Mouse (Mus musculus): ENCODE measurements around the gene Ticam1. TPM values are rescaled to one million over a fixed set of nuclear protein-coding genes. Genes with fewer than 3 reads are reported as not detected.
A peak's percentile ranks its signal among the peaks of the same experiment; 100 is the strongest.

Ticam1 gene
- polyA plus RNA-seq, 1 experiment from 2014 or later, result 7.3 TPM

GRCm38 (mm10) chr17:56257181-56257894, 19.2 kb downstream of the Ticam1 start:
- Histone ChIP-seq H3K4me2 (replicated peaks; ENCODE audit: low read depth, low read length) (peak overlapping the region; percentile 79), H3K4me3 (ENCODE audit: low read length) (peak overlapping the region; percentile 74), H3K27me3 (ENCODE audit: insufficient read depth, low read length) (no peaks in the 10 kb centered on the region), H3K36me3 (ENCODE audit: insufficient read depth, low read length) (peaks cover 35% of the 10 kb centered on the region), H3K9me3 (ENCODE audit: low read length) (no peaks in the 10 kb centered on the region), H3K9ac (replicated peaks; ENCODE audit: low read length) (peak overlapping the region; percentile 67), H3K4me1 (ENCODE audit: insufficient read depth, low read length) (peaks cover 30% of the 10 kb centered on the region), H3K27ac (ENCODE audit: low read length) (peak overlapping the region; percentile 72)
- ATAC-seq (ENCODE audit: low FRiP score, low TSS enrichment), result no peak
- 7% methylated on average over 48 of the region's 58 CpGs for WGBS

GRCm38 (mm10) chr17:56256239-56256881, 20.2 kb downstream of the Ticam1 start, which contains the start of gene Fem1a:
Gene Fem1a, plus strand, starts transcription at chr17:56256810.
- under 1% methylated on average over 28 of the region's 28 CpGs for whole genome bisulfite sequencing
- no peaks in the 10 kb centered on the region for H3K9me3 ChIP-seq (ENCODE audit: low read length)
- ATAC-seq (ENCODE audit: low FRiP score, low TSS enrichment), result peak; percentile 92
- H3K27me3 ChIP-seq (ENCODE audit: insufficient read depth, low read length), result no peaks in the 10 kb centered on the region
- peak within 1 kb of the TSS; percentile 73 for H3K9ac ChIP-seq (replicated peaks; ENCODE audit: low read length)
- peak within 1 kb of the TSS; percentile 74 for H3K4me3 ChIP-seq (ENCODE audit: low read length)
- H3K4me2 ChIP-seq (replicated peaks; ENCODE audit: low read depth, low read length), result peak within 1 kb of the TSS; percentile 90
- peaks cover 31% of the 10 kb centered on the region for H3K4me1 ChIP-seq (ENCODE audit: insufficient read depth, low read length)
- H3K36me3 ChIP-seq (ENCODE audit: insufficient read depth, low read length), result peaks cover 28% of the 10 kb centered on the region
- peak within 1 kb of the TSS; percentile 97 for H3K27ac ChIP-seq (ENCODE audit: low read length)

GRCm38 (mm10) chr17:56255863-56256238, 20.7 kb downstream of the Ticam1 start:
- H3K4me1 ChIP-seq (ENCODE audit: insufficient read depth, low read length), result peaks cover 34% of the 10 kb centered on the region
- peak overlapping the region; percentile 73 for H3K9ac ChIP-seq (replicated peaks; ENCODE audit: low read length)
- no peaks in the 10 kb centered on the region for H3K9me3 ChIP-seq (ENCODE audit: low read length)
- H3K27me3 ChIP-seq (ENCODE audit: insufficient read depth, low read length), result no peaks in the 10 kb centered on the region
- H3K27ac ChIP-seq (ENCODE audit: low read length), result peak overlapping the region; percentile 97
- peak overlapping the region; percentile 74 for H3K4me3 ChIP-seq (ENCODE audit: low read length)
- peak; percentile 96 for ATAC-seq (ENCODE audit: low FRiP score, low TSS enrichment)
- H3K36me3 ChIP-seq (ENCODE audit: insufficient read depth, low read length), result peaks cover 28% of the 10 kb centered on the region
- peak overlapping the region; percentile 90 for H3K4me2 ChIP-seq (replicated peaks; ENCODE audit: low read depth, low read length)
- under 1% methylated on average over 32 of the region's 32 CpGs for WGBS

GRCm38 (mm10) chr17:56255429-56255828, 21.2 kb downstream of the Ticam1 start:
- Histone ChIP-seq H3K27me3 (ENCODE audit: insufficient read depth, low read length) (no peaks in the 10 kb centered on the region), H3K9me3 (ENCODE audit: low read length) (no peaks in the 10 kb centered on the region), H3K4me1 (ENCODE audit: insufficient read depth, low read length) (peaks cover 34% of the 10 kb centered on the region), H3K4me2 (replicated peaks; ENCODE audit: low read depth, low read length) (peak overlapping the region; percentile 90), H3K4me3 (ENCODE audit: low read length) (peak overlapping the region; percentile 74), H3K36me3 (ENCODE audit: insufficient read depth, low read length) (peaks cover 25% of the 10 kb centered on the region), H3K27ac (ENCODE audit: low read length) (peak overlapping the region; percentile 68), H3K9ac (replicated peaks; ENCODE audit: low read length) (peak overlapping the region; percentile 44; the same call in 1 of the 2 replicates)
- 16% methylated on average over 9 of the region's 9 CpGs for WGBS
- peak; percentile 13; the same call in 1 of the 2 replicates for ATAC-seq (ENCODE audit: low FRiP score, low TSS enrichment)

GRCm38 (mm10) chr17:56254695-56255094, 21.9 kb downstream of the Ticam1 start:
- no peak for ATAC-seq (ENCODE audit: low FRiP score, low TSS enrichment)

GRCm38 (mm10) chr17:56251136-56251829, 25.3 kb downstream of the Ticam1 start:
- ATAC-seq (ENCODE audit: low FRiP score, low TSS enrichment), result no peak
- Histone ChIP-seq H3K27ac (ENCODE audit: low read length) (no peak overlapping the region), H3K4me1 (ENCODE audit: insufficient read depth, low read length) (peaks cover 8% of the 10 kb centered on the region), H3K36me3 (ENCODE audit: insufficient read depth, low read length) (no peaks in the 10 kb centered on the region), H3K4me3 (ENCODE audit: low read length) (no peak overlapping the region), H3K9me3 (ENCODE audit: low read length) (no peaks in the 10 kb centered on the region), H3K4me2 (replicated peaks; ENCODE audit: low read depth, low read length) (no peak overlapping the region), H3K9ac (replicated peaks; ENCODE audit: low read length) (no peak overlapping the region), H3K27me3 (ENCODE audit: insufficient read depth, low read length) (no peaks in the 10 kb centered on the region)
- WGBS, result 27% methylated on average over 6 of the region's 6 CpGs

More at GRCm38 (mm10) chr17:56254695-56255094, 21.9 kb downstream of the Ticam1 start:
- no peaks in the 10 kb centered on the region for H3K9me3 ChIP-seq (ENCODE audit: low read length)
- H3K27ac ChIP-seq (ENCODE audit: low read length), result no peak overlapping the region
- H3K4me1 ChIP-seq (ENCODE audit: insufficient read depth, low read length), result peaks cover 32% of the 10 kb centered on the region
- H3K36me3 ChIP-seq (ENCODE audit: insufficient read depth, low read length), result peaks cover 17% of the 10 kb centered on the region
- WGBS, result 77% methylated on average over 4 of the region's 4 CpGs
- no peak overlapping the region for H3K4me3 ChIP-seq (ENCODE audit: low read length)
- no peaks in the 10 kb centered on the region for H3K27me3 ChIP-seq (ENCODE audit: insufficient read depth, low read length)
- no peak overlapping the region for H3K4me2 ChIP-seq (replicated peaks; ENCODE audit: low read depth, low read length)
- no peak overlapping the region for H3K9ac ChIP-seq (replicated peaks; ENCODE audit: low read length)

- Histone ChIP-seq H3K36me3 (ENCODE audit: insufficient read depth, low read length) (no peaks in the 10 kb centered on the region), H3K9me3 (ENCODE audit: low read length) (no peaks in the 10 kb centered on the region), H3K9ac (replicated peaks; ENCODE audit: low read length) (no peak overlapping the region), H3K27me3 (ENCODE audit: insufficient read depth, low read length) (peaks cover 8% of the 10 kb centered on the region), H3K4me1 (ENCODE audit: insufficient read depth, low read length) (no peaks in the 10 kb centered on the region), H3K4me2 (replicated peaks; ENCODE audit: low read depth, low read length) (no peak overlapping the region), H3K27ac (ENCODE audit: low read length) (no peak overlapping the region), H3K4me3 (ENCODE audit: low read length) (no peak overlapping the region)
- 64% methylated on average over 7 of the region's 7 CpGs for whole genome bisulfite sequencing
- no peak for ATAC-seq (ENCODE audit: low FRiP score, low TSS enrichment)
Observed at GRCm38 (mm10) chr17:56245608-56246007, 31.0 kb downstream of the Ticam1 start.

- peak; percentile 85 for ATAC-seq (ENCODE audit: low FRiP score, low TSS enrichment)
- WGBS, result 1% methylated on average over 33 of the region's 33 CpGs
- no peaks in the 10 kb centered on the region for H3K4me1 ChIP-seq (ENCODE audit: insufficient read depth, low read length)
- no peaks in the 10 kb centered on the region for H3K9me3 ChIP-seq (ENCODE audit: low read length)
- H3K4me2 ChIP-seq (replicated peaks; ENCODE audit: low read depth, low read length), result no peak overlapping the region
- H3K27me3 ChIP-seq (ENCODE audit: insufficient read depth, low read length), result peaks cover 8% of the 10 kb centered on the region
- no peak overlapping the region for H3K27ac ChIP-seq (ENCODE audit: low read length)
- H3K9ac ChIP-seq (replicated peaks; ENCODE audit: low read length), result no peak overlapping the region
- H3K4me3 ChIP-seq (ENCODE audit: low read length), result no peak overlapping the region
- H3K36me3 ChIP-seq (ENCODE audit: insufficient read depth, low read length), result no peaks in the 10 kb centered on the region
Observed at GRCm38 (mm10) chr17:56241541-56242401, 34.8 kb downstream of the Ticam1 start.

- Histone ChIP-seq H3K36me3 (ENCODE audit: insufficient read depth, low read length) (no peaks in the 10 kb centered on the region), H3K27ac (ENCODE audit: low read length) (no peak overlapping the region), H3K9me3 (ENCODE audit: low read length) (no peaks in the 10 kb centered on the region), H3K4me2 (replicated peaks; ENCODE audit: low read depth, low read length) (no peak overlapping the region), H3K27me3 (ENCODE audit: insufficient read depth, low read length) (no peaks in the 10 kb centered on the region), H3K4me3 (ENCODE audit: low read length) (no peak overlapping the region), H3K4me1 (ENCODE audit: insufficient read depth, low read length) (peaks cover 3% of the 10 kb centered on the region; the same call in 1 of the 2 replicates), H3K9ac (replicated peaks; ENCODE audit: low read length) (no peak overlapping the region)
- peak; percentile 75 for ATAC-seq (ENCODE audit: low FRiP score, low TSS enrichment)
- WGBS, result 3% methylated on average over 14 of the region's 14 CpGs
Observed at GRCm38 (mm10) chr17:56233818-56234469, 42.6 kb downstream of the Ticam1 start.

Measured in kidney, embryonic 16.5 days (tissue).